Mouse (Mus musculus): ENCODE measurements around the gene Sspo.

Sspo gene

DNA sequence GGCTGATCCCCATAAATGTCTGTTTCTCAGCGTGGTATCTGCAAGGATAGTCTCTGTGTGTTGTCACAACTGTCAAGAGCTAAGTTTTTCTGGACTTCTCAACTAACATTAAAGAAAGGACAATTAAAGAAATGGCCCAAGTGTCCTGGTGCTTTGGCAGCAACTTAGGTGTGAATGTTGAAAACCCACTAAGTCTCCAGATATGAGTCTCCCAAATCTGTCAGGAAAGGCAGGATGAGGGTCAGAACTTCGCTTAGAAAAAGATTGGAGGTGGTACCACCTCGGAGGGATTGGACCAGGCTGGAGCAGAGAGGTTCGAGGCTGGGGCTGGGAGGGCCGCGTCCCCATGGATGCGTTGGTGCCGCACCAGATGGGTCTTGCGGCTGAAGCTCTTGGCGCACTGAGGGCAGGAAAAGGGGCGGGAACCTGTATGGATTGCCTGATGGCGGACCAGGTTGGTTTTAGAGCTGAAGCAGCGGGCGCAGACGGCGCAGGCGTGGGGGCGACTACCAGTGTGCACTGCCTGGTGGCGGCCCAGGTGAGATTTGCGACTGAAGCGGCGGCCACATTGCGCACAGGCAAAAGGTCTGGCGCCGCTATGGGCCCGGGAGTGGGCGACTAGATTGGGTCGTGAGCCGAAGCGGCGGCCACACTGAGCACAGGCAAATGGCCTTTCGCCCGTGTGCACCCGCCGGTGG is 10.2 kb upstream of the Sspo start:
- no peak for DNase-seq

DNA sequence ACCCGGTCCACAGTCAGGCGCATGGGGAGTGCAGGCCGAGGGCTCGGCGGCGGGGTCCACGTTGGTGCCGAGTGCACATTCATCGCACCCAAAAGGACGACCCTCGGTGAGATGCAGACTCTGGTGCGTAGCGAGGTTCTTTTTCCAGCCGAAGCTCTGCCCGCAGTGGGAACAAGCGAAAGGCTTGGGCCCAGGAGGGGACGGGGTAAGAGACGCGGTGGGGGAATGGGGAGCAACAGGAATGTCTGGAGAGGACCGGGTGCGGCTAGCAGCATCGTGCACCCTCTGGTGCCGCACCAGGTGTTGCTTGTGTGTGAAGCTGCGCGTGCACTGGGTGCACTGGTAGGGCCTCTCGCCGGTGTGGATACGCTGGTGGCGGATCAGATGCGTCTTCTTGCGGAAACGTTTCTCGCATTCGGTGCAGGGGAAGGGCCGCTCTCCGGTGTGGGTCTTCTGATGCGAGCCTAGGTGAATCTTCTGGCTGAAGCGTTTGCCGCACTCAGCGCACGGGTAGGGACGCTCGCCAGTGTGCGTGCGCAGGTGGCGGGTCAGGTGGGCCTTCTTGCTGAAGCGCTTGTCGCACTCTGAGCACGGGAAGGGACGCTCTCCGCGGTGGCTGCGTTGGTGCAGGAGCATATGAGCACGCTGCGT is 9.4 kb upstream of the Sspo start:
- no peak for DNase-seq

DNA sequence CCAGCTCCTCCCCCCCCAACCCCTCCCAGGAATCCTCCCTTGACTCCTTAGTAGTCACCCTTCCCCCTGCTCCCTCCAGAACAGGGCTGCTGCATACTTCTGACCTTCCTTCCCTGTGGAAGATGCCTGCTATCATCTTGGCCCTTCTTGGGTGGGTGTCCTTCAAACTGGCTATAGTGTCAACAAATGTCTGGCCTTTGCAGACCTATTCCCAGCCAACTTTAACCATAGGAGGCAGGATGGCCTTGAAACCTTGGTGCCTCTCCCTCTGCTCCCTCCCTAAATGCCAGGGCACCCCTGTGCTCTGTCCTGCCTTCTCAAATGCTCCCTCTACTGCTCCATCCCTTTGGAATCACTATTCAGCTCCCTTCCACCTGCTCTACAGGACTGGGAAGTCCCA is 8.4 kb upstream of the Sspo start:
- no peak for DNase-seq

DNA sequence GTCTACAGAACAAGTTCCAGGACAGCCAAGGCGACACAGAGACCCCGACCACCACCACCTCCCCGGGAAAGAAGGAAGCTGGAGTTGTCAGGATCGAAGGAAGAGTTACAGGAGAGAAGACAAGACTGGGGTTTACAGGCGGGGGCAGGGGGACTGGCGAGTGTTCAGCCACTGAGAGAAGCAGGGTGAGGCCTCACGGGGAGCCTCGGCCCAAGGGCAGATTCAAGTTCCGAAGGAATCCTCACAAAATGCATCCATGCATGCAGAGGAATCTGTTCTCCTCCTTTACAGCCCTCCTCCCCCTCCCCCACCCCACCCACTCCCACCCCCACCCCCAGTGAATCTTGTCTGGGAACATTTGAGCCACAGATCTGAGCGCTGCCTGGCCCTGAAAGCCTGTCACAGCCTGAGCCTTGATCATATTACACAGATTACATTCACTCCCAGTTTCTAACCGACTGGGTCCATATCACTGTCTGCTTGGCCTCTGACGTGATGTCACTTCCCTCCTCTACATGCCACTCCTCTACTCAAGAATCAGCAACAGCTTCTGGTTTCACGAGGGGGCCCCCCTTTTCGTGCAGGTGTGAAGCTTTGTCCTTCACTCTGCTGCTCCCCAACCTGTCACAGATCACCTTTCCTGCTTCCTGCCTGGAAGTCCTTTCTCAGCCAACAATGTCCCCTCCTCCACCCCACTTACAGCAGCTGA is 7.6 kb upstream of the Sspo start:
- no peak for DNase-seq

DNA sequence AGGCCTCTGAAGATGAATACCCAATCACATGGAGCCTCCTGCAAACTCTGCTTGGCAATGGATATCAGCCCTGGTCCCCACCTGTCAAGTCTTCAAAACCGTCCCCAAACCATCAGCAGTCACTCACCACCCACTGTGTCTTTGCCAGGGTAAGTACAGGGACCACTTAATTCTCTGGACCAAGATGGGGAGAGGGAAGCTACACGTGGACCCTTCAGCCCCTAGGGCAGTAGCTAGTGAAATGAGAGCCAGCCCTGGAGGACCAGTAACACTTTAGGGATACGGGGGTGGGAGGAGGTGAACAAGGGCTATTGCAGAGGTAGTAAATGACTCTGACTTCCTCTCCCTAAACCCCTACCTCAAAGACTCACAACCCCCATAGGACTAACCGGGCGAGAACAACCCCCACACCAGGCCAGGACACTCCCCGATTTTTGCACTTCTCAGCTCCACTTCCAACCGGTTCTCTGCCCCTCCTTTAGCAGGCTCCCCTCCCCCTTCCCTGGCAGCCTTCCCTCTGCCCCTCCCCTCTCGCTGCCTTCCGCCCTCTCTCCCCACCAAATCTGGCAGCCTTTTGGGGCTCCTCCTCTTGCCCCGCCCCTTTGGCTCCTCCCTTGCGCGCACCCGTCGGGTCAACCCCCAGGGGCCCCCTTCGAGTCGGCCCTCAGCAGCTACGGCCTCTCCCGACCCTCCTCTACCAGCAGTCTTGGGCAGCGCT is 4.3 kb upstream of the Sspo start:
- DNase-seq = peak; percentile 96

DNA sequence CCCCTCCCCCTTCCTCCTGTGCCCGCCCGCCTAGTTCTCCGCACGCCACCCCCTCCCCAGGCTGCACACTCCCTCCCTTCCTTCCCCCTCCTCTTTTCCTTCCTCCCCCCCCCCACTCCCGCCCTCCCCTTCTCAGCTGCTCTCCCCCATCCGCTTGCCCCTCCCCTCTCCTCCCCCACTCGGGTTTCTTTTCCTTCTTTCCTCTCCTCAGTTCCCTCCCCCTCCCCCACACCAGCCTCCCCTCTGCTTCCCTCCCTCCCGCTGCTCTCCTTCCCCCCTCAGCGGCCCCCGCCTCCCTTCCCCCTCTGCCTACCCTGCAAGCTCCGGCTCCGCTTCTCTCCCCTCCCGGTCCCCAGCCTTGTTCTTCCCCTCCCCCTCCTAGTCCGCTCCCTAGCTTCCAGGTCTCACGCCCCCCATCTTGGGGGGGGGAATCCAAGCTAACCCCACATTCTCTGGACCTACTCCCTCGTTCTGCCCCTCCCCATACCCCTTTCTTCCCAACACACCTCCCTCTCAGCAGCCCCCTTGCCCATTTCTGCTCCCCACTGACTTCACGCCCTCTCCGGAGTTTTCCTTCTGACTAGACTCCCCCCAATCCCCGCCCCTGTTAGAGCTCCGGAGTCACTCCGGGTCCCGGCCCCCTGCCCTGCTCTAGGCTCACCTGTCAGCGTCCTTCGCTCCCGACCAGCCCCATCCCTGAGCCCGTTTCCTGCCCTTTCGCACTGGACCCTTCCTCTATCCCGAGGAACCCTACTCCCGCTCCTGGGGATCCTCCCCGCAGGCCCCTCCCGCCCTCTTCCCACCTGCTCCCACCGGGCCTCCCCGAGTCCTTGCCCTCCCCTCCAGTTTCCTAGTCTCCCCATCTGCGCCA is 3.5 kb upstream of the Sspo start:
- DNase-seq = peak; percentile 84

DNA sequence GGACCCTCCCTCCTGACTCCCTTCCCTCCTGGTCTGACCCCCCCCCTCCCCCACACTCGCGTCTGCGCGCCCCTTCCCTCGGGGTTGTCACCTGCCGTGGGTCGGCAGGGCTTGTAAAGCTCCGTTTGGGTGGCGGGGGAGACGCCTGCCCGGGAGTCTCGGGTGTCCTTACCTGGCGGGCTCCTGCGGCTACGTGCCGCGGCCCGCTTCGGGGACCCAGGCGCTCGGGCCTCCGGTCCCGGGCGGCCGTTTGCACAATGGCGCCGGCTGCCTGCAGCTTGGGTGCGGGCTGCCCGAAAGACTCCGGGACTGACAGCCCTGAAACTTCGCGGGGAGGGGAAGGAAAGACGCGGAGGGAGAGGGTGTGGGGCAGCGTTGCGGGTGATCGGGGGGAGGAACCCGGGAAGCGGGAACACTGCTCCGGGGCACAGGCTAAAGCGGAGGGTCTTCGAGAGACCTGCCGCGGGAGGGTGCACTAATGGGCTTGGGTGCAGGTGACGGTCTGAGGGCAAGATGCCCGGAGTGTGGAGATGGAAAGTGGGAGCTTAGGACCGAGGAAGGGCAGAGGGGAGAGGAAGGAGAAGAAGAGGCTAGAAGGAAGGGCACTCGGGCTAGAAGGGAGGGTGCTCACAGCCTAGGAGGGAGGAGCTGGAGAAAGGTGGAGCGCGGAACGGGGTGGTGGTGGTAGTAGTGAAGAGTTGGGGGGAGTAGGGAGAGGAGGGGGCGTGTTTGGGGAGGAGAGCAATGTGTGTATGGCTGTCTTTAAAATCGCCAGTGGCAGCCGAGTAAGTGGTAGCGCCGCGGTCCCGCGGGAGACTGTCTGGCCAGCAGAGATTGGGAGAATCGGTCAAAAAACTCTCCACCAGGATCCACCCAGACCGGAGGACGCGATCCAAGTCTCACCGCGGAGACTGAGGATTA is 2.6 kb upstream of the Sspo start, which contains the start of gene Zfp467:
TSS of gene Zfp467 (minus strand) at position 645 of the 921 bp plus-strand sequence.
- peak; percentile 84 for DNase-seq

DNA sequence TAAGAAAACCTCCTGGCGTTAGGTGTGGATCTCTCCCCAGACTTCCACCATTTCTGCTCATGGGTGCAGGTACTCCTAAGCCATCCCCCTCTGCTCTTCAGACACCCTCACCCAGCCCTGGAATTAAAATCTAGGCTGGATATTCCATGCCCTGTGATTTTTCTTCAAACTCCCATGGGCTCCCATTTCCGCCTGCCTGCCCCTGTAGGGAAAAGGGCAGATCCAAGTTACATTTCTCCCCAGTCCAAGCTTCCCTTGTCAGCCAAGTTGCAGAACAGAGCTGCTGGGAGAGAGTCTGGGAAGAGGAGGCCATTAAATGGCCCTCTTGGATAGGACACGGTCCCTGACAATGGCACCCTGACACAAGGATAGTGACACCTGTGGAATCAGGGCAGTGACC is 1.8 kb upstream of the Sspo start:
- no peak for DNase-seq

DNA sequence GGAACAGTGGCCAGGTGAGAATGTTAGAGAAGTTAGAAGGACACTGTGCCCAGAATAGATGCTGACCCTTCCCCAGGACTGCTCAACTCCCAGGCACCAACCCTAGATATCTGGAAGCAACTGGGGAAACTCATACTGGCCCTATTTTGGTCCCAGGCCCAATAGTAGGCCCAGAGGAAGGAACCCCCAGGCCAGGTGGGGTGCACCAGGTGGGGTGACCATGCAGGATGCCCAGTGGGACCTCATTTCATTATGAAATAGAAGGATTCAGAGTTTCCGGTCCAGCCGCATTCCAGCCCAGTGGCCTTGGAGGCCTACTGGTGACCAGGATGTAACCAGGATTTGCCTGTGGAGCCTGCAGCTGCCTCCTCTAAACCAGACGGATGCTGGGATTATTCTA is 1.1 kb upstream of the Sspo start:
- no peak for DNase-seq

DNA sequence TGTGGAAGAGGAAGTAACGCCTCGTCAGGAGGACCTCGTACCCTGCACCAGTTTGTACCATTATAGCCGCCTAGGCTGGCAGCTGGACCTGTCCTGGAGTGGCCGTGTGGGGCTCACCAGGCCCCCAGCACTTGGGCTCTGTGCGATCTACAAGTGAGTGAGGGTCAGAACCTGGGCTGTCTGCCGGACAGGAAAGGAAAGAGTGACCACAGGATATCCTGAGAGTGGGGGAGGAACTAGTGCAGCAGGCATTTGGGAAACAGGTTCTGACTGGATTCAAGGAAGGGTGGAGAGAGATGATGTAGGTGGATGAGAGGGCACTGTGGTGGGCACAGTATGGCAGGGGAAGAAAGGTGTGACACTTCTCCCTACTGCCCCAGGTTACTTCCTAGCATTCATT is 498 bp downstream of the Sspo start:
- no peak for DNase-seq

DNA sequence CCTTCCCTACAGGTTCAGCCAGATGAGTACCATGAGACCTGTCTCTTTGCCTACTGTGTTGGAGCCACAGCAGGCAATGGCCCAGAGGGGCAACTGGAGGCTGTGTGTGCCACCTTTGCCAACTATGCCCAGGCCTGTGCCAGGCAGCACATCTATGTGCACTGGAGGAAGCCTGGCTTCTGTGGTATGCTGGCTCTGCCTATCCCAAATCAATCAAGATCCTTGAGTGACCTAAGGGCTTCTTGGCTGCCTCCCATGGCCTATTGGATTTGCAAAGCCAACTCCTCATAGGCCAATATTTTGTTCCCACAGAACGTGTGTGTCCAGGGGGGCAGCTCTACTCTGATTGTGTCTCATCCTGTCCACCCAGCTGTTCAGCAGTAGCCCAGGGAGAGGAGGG is 4.1 kb downstream of the Sspo start:
- no peak for DNase-seq

DNA sequence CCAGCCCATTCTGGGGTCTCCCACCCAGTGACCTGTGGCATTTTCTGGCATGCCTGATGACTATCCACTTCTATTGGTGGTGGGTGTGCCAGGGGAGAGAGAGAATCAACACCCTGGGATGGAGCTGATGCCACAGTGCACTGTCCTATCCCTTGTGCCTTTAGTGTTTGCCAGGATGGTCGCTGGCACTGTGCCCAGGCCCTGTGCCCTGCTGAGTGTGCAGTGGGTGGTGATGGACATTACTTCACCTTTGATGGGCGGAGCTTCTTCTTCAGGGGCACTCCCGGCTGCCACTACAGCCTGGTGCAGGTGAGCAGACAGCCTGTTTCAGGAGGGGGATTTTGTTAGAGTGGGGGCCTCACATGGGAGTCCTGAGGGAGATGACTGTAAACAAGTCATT is 4.7 kb downstream of the Sspo start:
- DNase-seq = no peak

DNA sequence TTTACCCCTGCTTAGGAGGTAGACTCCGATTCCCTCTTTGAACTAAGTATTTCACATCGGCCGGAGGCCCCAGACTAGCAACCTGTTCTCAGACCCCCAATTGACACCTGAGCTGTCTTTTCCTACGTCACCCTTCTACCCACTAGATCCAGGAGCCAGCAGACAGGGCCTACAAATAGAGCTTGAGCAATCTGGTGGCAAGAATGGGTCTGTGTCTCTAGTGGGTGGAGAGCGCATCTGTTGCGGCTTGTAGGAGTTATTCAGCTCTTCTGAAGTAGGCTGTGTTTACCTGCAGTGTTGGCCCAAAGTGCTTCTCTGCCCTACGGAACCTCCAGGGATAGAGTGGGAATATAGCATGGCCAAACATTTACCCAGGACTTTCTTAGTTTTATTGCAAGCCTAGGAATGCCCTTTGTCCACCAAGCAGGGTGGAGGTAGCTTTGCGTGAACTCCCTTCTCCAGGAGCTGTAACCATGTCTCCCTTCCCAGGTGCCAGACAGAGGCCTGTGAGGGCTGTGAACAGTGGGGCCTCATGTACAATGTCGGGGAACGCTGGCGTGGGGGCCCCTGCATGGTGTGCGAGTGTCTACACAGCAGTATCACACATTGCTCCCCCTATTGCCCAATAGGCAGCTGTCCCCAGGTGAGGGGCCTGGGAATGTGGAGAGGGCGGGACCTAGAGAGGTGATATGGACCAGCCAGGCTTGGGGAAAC is 17.1 kb downstream of the Sspo start:
- no peak for DNase-seq

DNA sequence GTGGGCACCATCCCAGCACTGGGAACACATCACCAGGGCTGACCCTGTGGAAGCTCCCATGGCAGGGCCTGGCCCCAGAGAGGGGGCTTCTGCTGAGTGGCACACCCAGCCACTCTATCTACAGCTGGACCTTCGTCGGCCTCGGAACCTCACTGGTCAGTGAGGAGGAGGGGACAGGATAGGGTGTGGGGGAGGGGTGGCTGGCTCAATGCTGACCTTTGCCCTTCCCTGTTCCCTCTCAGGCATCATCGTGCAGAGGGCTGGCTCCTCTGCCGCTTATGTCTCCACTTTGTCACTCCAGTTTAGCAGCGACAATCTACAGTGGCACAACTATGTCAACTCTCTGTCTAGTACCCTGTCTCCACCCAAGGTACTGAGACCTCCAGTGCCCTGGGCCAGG is 18.7 kb downstream of the Sspo start:
- no peak for DNase-seq

DNA sequence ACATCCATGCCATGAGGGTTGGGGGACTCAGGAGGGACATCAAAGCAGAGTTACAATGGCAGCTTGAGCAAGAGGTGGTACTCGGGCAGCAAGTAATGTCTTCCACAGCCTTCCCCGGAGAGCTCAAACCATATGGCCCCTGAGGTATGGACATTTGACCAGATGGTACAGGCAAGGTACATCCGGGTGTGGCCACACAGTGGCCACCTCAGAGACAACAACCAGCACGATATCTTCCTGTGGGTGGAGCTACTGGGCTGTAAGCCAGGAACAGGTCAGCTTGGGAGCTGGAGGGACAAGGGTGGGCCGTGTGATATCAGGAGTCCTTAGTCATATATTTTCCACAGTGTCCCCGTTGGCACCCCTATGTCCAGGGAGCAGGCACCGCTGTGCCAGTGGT is 19.5 kb downstream of the Sspo start:
- DNase-seq = peak; percentile 45

DNA sequence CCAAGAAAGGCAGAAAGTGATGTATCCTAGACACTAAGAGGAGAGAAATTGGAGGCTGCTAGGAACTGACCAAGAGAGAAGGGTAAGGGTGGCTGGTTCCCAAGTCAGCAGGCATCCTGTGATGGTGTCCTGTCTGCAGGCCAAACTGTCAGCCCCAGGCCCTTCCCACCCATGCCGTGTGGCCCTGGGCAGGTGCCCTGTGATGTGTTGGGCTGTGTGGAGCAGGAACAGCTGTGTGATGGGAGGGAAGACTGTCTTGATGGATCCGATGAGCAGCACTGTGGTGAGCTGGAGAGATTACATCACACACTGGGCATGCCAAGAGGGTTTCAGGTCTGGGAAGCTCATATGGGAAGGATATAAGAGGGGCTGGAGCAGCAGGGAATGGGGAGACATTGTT is 22.7 kb downstream of the Sspo start:
- no peak for DNase-seq

DNA sequence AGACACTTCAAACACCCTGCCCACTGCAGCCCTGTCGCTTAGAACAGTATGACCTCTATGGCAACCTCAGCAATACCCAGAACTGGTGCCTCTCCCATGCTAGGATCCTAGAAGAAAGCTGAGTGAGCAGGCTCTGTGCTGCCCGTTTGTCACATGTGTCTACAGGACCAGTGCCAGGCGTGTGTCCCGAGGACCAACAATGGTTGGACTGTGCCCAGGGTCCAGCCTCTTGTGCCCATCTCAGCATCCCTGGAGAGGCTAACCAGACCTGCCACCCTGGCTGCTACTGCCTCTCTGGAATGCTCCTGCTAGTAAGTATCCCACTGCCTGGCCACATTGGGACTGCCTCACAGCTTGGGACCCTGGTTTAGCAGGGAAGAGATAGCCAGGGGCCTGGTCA is 30.4 kb downstream of the Sspo start:
- no peak for DNase-seq

DNA sequence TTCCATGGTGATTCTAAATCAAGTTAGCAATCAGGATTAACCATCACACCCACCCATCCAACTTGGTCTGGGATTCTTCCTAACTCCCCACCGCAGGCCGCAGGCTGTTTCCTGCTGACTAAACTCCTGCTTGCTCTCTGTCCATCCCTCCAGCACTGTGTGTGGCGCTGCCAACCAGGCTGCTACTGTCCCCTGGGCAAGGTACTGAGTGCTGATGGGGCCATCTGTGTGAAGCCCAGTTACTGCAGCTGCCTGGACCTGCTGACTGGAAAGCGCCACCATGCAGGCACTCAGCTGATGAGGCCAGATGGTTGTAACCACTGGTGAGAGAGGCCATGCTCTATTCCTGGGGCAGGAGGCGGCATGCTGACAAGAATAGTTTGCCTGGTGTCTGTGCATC is 34.5 kb downstream of the Sspo start:
- DNase-seq = no peak

DNA sequence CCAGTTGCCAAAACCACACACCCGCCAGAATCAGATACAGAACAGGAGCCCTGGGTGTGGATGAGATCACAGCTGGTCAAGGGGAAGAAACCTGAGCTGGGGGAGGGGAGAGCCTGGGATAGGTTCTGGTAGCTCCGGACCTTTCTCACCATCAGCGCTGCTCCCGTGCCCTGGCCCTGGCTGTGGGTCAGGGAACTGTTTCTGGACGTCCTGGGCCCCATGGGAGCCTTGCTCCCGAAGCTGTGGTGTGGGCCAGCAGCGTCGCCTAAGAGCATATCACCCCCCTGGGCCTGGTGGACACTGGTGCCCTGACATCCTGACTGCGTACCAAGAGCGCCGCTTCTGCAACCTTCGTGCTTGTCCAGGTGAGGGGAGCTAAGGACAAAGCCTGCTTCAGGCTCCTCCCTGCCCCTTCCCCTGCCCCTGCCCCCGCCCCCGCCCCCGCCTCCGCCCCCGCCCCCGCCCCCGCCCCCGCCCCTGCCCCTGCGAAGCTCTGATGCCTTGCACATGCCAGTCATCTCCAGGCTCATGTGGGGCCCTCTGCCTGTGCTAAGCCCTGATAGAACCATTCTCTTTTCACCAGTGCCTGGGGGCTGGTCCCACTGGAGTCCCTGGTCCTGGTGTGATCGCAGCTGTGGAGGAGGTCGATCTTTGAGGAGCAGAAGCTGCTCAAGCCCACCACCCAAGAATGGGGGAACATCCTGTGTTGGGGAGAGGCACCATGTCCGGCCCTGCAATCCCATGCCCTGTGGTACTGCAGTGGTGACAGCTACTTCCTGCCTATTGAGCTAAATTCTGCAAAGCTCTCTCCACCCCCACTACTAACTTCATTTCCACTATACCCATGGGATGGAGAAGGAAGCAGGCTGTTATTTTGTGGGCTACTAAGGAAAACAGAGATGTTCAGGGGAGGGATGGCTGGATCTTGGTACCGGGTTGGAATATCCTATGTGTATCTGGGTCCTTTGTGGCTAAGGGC is 40.0 kb downstream of the Sspo start:
- DNase-seq = no peak

DNA sequence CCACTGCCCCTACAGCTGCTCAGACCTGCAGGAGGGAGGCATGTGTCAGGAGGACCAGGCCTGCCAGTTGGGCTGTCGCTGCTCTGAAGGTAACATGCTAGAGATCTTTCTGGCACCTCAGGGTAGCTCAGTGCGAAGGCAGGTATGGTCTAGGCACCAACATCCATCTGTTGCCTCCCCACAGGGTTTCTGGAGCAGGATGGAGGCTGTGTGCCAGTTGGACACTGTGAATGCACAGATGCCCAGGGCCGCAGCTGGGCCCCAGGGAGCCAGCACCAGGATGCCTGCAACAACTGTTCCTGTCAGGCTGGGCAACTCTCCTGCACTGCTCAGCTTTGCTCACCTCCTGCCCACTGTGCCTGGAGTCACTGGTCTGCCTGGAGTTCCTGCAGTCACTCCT is 41.7 kb downstream of the Sspo start:
- DNase-seq = peak; percentile 59

Data from cerebellum, adult 9-11 months (tissue).